Mouse (Mus musculus) limb, embryonic 11.5 days (tissue): ENCODE measurements around the gene Pimreg. TPM values are rescaled to one million over a fixed set of nuclear protein-coding genes. Genes with fewer than 3 reads are reported as not detected.

Experiments
- ATAC-seq: fragments of 200-750 bp; cut with Nextera tagmentation; 2 replicates; pipeline ENCODE4 v1.8.0; 2017; ENCODE audit warnings: low read depth; ENCODE audit not compliant: insufficient number of reproducible peaks, low FRiP score, low TSS enrichment
- DNase-seq: peaks from one replicate; pipeline ENCODE4 v3.0.0-alpha.2; 2015; ENCODE audit warnings: low spot score
- H3K27ac ChIP-seq: fragments of 300-500 bp; sonication (generic); replicated peaks from 2 replicates; pipeline ENCODE4 v1.5.1; 2014; ENCODE audit warnings: low read depth, mild to moderate bottlenecking, low read length
- H3K27me3 ChIP-seq: fragments of 300-500 bp; sonication (generic); 2 replicates; pipeline ENCODE4 v1.6.1; 2014; ENCODE audit warnings: mild to moderate bottlenecking, low read length, mixed read lengths; ENCODE audit not compliant: control insufficient read depth, insufficient read depth
- H3K36me3 ChIP-seq: fragments of 300-500 bp; sonication (generic); 2 replicates; pipeline ENCODE4 v1.6.1; 2014; ENCODE audit warnings: mild to moderate bottlenecking, low read length, moderate library complexity, mixed read lengths; ENCODE audit not compliant: control insufficient read depth, insufficient read depth
- H3K4me1 ChIP-seq: fragments of 300-500 bp; sonication (generic); 2 replicates; pipeline ENCODE4 v1.6.1; 2014; ENCODE audit warnings: low read length, mixed read lengths; ENCODE audit not compliant: control insufficient read depth, insufficient read depth
- H3K4me2 ChIP-seq: fragments of 300-500 bp; sonication (generic); 2 replicates; pipeline ENCODE4 v1.6.1; 2014; ENCODE audit warnings: low read depth, mild to moderate bottlenecking, moderate library complexity; ENCODE audit not compliant: severe bottlenecking
- H3K4me3 ChIP-seq: fragments of 300-500 bp; sonication (generic); 2 replicates; pipeline ENCODE4 v1.5.1; 2014; ENCODE audit warnings: low read depth, low read length
- H3K9ac ChIP-seq: fragments of 300-500 bp; sonication (generic); 2 replicates; pipeline ENCODE4 v1.6.1; 2014; ENCODE audit warnings: mild to moderate bottlenecking, low read length
- H3K9me3 ChIP-seq: fragments of 300-500 bp; sonication (generic); 2 replicates; pipeline ENCODE4 v1.6.1; 2016; ENCODE audit warnings: low read length; ENCODE audit not compliant: control insufficient read depth
- WGBS: fragments of 180-500 bp; shearing (Covaris S2); extraction: QIAGEN DNeasy Blood & Tissue Kit; methylation state at CpG from one replicate; pipeline ENCODE4 v1.1.7; 2014; 5-methylcytosine and 5-hydroxymethylcytosine counted together
- polyA plus RNA-seq: library from polyadenylated mRNA; unstranded; fragments of >200 nt; fragmentation: Nextera tagmentation; extraction: Ambion mirVana; gene quantifications from 2 replicates; pipeline ENCODE4 v1.2.1, GENCODE M21; 2014

Gene Pimreg
- polyA plus RNA-seq, 1 experiment from 2014 or later: 165 TPM

- H3K4me1 ChIP-seq: no peaks in the 10 kb centered on the region
- DNase-seq (no peak), ATAC-seq (no peak)
- no peaks in the 10 kb centered on the region for H3K27me3 ChIP-seq
- no peak overlapping the region for H3K4me3 ChIP-seq
- no peak overlapping the region for H3K9ac ChIP-seq
- 66% methylated on average over 5 of the region's 5 CpGs for WGBS
- H3K36me3 ChIP-seq: no peaks in the 10 kb centered on the region
- H3K4me2 ChIP-seq: no peak overlapping the region
- H3K9me3 ChIP-seq: no peaks in the 10 kb centered on the region
- no peak overlapping the region for H3K27ac ChIP-seq
These were observed 31.5 kb upstream of the Pimreg start for GRCm38 (mm10) chr11:72010367-72010766.

GRCm38 (mm10) chr11:72010940-72011722 lies 30.7 kb upstream of the Pimreg start:
- ATAC-seq: no peak
- Histone ChIP-seq H3K4me1 (no peaks in the 10 kb centered on the region), H3K27ac (no peak overlapping the region), H3K4me2 (no peak overlapping the region), H3K4me3 (no peak overlapping the region), H3K9ac (no peak overlapping the region), H3K36me3 (no peaks in the 10 kb centered on the region), H3K27me3 (no peaks in the 10 kb centered on the region), H3K9me3 (no peaks in the 10 kb centered on the region)
- 67% methylated on average over 9 of the region's 9 CpGs for WGBS
- DNase-seq: no peak

DNA sequence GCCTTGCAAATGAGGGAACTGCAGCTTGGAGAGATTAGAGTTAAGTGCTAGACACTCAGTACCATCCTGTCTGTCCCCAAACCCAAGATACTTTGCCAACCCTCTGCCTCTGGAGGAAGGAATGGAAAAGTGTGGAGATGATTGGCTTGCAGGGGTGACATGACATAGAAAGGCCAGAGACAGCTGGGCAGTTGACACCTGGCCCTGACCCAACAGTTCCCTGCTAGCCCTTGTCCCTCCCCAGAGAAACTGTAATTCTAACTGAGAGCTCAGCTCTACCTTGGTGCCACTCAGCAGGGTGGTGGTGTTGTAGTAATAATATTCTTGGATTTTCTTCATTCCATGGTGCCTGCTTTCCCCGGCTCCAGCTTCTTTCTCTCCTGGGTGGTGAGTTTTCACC lies 29.9 kb upstream of the Pimreg start:
- Histone ChIP-seq H3K9me3 (no peaks in the 10 kb centered on the region), H3K9ac (no peak overlapping the region), H3K27me3 (no peaks in the 10 kb centered on the region), H3K4me1 (no peaks in the 10 kb centered on the region), H3K27ac (no peak overlapping the region), H3K4me2 (no peak overlapping the region), H3K36me3 (no peaks in the 10 kb centered on the region), H3K4me3 (no peak overlapping the region)
- WGBS: 85% methylated on average over 1 of the region's 1 CpGs
- DNase-seq (no peak), ATAC-seq (no peak)

- Histone ChIP-seq H3K4me1 (no peaks in the 10 kb centered on the region), H3K4me2 (no peak overlapping the region), H3K27me3 (no peaks in the 10 kb centered on the region), H3K9me3 (no peaks in the 10 kb centered on the region), H3K9ac (no peak overlapping the region), H3K36me3 (no peaks in the 10 kb centered on the region), H3K4me3 (no peak overlapping the region), H3K27ac (no peak overlapping the region)
- WGBS: 90% methylated on average over 4 of the region's 4 CpGs
- ATAC-seq (no peak), DNase-seq (no peak)
These were observed 27.2 kb upstream of the Pimreg start for GRCm38 (mm10) chr11:72014674-72015073.

DNA sequence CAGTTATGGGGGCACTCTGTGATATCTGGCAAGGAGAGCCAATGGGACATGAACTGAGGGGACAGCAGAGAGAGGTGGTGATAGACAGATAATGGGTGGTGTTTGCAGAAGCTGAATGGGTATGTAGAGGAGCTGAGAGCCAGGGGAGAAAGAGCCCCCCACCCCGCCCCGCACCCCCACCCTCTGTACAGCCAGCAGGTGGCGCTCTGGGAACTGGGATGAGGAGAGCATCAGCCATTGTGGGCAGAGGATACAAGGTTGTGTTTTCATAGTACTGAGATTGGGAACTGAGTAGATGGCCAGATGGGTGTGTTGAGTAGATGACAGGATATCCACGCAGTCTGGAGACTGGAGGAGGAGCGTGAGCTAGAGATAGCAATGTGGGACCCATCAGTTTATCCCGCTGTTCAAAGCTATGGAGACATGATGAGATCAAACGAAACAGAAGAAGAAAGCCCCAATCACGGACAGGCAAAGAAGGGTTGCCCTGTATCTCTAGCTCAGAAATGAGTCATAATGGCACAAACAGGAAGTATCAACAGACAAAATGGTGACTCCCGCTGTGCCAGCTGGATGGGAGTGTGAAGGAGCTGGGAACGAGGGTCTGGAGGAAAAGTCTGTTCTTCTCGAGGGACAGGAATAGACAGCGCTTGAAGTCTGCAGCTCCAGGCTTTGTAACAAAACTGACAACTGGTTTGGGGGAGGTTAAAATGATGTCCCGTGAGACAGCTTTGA lies 25.1 kb upstream of the Pimreg start:
- no peak overlapping the region for H3K4me2 ChIP-seq
- H3K9me3 ChIP-seq: no peaks in the 10 kb centered on the region
- no peak for ATAC-seq
- no peak for DNase-seq
- H3K4me1 ChIP-seq: no peaks in the 10 kb centered on the region
- 80% methylated on average over 13 of the region's 13 CpGs for WGBS
- no peaks in the 10 kb centered on the region for H3K27me3 ChIP-seq
- no peak overlapping the region for H3K9ac ChIP-seq
- H3K36me3 ChIP-seq: no peaks in the 10 kb centered on the region
- H3K27ac ChIP-seq: no peak overlapping the region
- H3K4me3 ChIP-seq: no peak overlapping the region

- Histone ChIP-seq H3K27ac (no peak overlapping the region), H3K9ac (no peak overlapping the region), H3K9me3 (no peaks in the 10 kb centered on the region), H3K4me1 (no peaks in the 10 kb centered on the region), H3K4me3 (no peak overlapping the region), H3K4me2 (no peak overlapping the region), H3K36me3 (no peaks in the 10 kb centered on the region), H3K27me3 (no peaks in the 10 kb centered on the region)
- WGBS: 80% methylated on average over 9 of the region's 9 CpGs
- ATAC-seq: no peak
- DNase-seq: no peak
These were observed 24.6 kb upstream of the Pimreg start for GRCm38 (mm10) chr11:72017253-72017601.

GRCm38 (mm10) chr11:72021015-72021414 lies 20.8 kb upstream of the Pimreg start:
- H3K27me3 ChIP-seq: no peaks in the 10 kb centered on the region
- H3K4me2 ChIP-seq: no peak overlapping the region
- H3K4me3 ChIP-seq: no peak overlapping the region
- no peak for DNase-seq
- no peaks in the 10 kb centered on the region for H3K9me3 ChIP-seq
- ATAC-seq: no peak
- H3K27ac ChIP-seq: no peak overlapping the region
- no peak overlapping the region for H3K9ac ChIP-seq
- no peaks in the 10 kb centered on the region for H3K4me1 ChIP-seq
- H3K36me3 ChIP-seq: no peaks in the 10 kb centered on the region
- 65% methylated on average over 4 of the region's 4 CpGs for WGBS

DNA sequence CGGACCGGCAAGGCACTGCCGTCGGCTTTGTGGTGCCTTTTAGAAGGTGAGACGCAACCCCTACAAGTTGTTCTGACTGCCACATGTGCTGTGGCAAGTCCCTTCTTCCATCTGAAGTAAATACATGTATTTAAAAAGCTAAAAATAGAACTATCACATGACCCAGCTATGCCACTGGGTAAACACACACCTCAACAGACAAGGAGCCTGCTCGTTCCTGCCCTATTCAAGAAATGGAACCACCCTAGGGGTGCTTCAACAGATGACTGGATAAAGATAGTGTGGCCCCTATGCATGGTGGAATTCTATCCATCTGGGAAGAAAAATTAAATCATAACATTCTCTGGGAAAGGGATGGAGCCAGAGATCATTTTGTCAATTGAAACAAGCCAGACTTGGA lies 19.0 kb upstream of the Pimreg start:
- DNase-seq (no peak), ATAC-seq (no peak)
- Histone ChIP-seq H3K4me2 (no peak overlapping the region), H3K9me3 (no peaks in the 10 kb centered on the region), H3K4me3 (no peak overlapping the region), H3K27me3 (no peaks in the 10 kb centered on the region), H3K4me1 (no peaks in the 10 kb centered on the region), H3K36me3 (no peaks in the 10 kb centered on the region), H3K9ac (no peak overlapping the region), H3K27ac (no peak overlapping the region)
- 88% methylated on average over 6 of the region's 6 CpGs for WGBS
